Mouse (Mus musculus) gastrocnemius, postnatal 10 days (tissue): ENCODE measurements around the gene Olfr247. TPM values are rescaled to one million over a fixed set of nuclear protein-coding genes. Genes with fewer than 3 reads are reported as not detected.
"Not testable (repeated sequence)": the region's sequence is repeated elsewhere in the genome, so short reads cannot be mapped to it uniquely, and the experiment has no call there.

Experiments used
- DNase-seq: peaks from one replicate; pipeline ENCODE4 v3.0.0; 2021; ENCODE audit warnings: mixed read lengths
- long read RNA-seq, 2 experiments: library from polyadenylated mRNA; stranded (forward); transcript quantifications; one replicate each; pipeline ENCODE4 v2.0.0; 2021
- total RNA-seq, 2 experiments: library from RNA; stranded (reverse); gene quantifications; 2 replicates each; pipeline ENCODE4 v1.2.3; 2021

Gene Olfr247
- total RNA-seq: not detected
- long read RNA-seq, experiment 1: 0 reads
- long read RNA-seq, experiment 2: 0 reads

DNA sequence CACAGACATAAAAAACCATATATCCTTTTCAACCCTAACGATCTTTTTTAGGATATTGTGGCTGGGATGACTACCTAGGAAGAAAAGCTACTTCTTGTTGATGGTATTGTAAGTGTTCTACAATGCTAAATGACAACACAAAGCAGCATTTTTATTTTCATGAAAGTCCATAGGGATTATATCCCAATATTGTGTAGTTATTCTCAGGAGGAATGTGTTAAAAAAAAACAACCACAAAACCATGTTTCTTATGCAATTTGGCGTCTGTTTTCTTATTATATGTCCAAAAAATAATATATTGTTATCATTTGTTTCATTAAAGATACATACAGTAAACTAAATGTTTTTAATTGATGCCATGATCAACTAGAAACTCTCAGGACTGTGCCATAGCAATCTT is at the start of gene Olfr247:
Gene Olfr247 (minus strand): TSS at position 101 of the 400 bp plus-strand sequence.
- not testable (repeated sequence) for DNase-seq

DNA sequence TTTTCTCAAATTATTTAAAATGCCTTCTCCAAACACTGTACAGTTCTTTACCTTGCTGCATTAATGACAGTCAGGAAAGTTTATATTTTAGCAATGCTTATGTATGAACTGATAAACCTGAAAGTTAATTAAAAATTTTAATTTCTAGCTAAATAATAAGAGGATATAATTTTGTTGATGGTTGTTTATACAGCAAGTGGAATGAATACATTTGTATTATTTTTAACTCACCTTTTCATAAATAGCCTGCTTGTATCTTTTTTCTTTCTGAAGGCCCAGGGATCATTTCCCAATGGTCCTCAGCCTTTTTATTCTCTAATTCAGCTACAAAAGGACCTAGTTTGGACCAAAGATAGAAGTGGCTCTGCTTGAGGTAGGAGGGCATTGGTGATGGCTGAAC is 36.4 kb upstream of the Olfr247 start, which contains the start of gene Olfr820:
Gene Olfr820 (plus strand): TSS at position 301 of the 400 bp plus-strand sequence.
- DNase-seq: no peak

GRCm38 (mm10) chr10:130005366-130005765 is 29.4 kb upstream of the Olfr247 start:
- DNase-seq: not testable (repeated sequence)

- DNase-seq: not testable (repeated sequence)
Observed at GRCm38 (mm10) chr10:130004104-130004503, 28.2 kb upstream of the Olfr247 start.

GRCm38 (mm10) chr10:129984962-129985361 is 9.0 kb upstream of the Olfr247 start, which contains the start of gene Gm10310:
TSS of gene Gm10310 (minus strand) at chr10:129985062.
- not testable (repeated sequence) for DNase-seq

- DNase-seq: not testable (repeated sequence)
Observed at GRCm38 (mm10) chr10:129981867-129982266, 5.9 kb upstream of the Olfr247 start.

GRCm38 (mm10) chr10:129972994-129973393 is 2.9 kb downstream of the Olfr247 start:
- not testable (repeated sequence) for DNase-seq

DNA sequence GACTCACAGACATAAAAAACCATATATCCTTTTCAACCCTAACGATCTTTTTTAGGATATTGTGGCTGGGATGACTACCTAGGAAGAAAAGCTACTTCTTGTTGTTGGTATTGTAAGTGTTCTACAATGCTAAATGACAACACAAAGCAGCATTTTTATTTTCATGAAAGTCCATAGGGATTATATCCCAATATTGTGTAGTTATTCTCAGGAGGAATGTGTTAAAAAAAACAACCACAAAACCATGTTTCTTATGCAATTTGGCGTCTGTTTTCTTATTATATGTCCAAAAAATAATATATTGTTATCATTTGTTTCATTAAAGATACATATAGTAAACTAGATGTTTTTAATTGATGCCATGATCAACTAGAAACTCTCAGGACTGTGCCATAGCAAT is 8.8 kb downstream of the Olfr247 start, which contains the start of gene Olfr819:
Gene Olfr819 (minus strand): TSS at position 101 of the 400 bp plus-strand sequence.
- DNase-seq: not testable (repeated sequence)

GRCm38 (mm10) chr10:129966232-129966631 is 9.7 kb downstream of the Olfr247 start:
- not testable (repeated sequence) for DNase-seq

DNA sequence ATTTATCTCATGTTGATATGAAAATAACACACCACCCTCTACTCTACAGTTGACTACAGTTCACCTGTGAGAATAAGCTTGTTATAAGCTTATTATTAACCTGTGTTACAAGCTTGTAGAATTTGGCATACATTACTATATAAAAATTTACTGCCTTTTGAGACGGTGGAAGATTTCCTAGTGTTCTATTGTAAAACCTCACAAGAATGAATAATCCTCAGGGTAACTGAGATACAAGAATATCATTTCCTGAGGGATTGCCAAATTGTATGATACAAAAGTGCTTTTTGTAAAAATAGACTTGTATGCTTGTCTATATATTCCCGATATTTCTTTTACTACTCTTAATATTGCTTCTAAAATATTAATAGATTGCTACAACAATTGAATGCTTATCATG is 26.9 kb downstream of the Olfr247 start, which contains the start of gene Olfr818:
Gene Olfr818 (minus strand): TSS at position 101 of the 400 bp plus-strand sequence.
- no peak for DNase-seq

Other genes with a start within 250 kb of the Olfr247 start
- not detected for gene Olfr805, start 246.8 kb downstream of the Olfr247 start, total RNA-seq
- gene Olfr806, start 234.2 kb downstream of the Olfr247 start, total RNA-seq: not detected
- not detected for gene Olfr807, start 218.3 kb downstream of the Olfr247 start, total RNA-seq
- gene Olfr808, start 210.7 kb downstream of the Olfr247 start, total RNA-seq: not detected
- gene Olfr809, start 201.5 kb downstream of the Olfr247 start, total RNA-seq: not detected
- gene Olfr810, start 181.2 kb downstream of the Olfr247 start, total RNA-seq: not detected
- gene Olfr811, start 171.7 kb downstream of the Olfr247 start, total RNA-seq: not detected
- gene Olfr812, start 130.0 kb downstream of the Olfr247 start, total RNA-seq: not detected
- gene Olfr813, start 120.8 kb downstream of the Olfr247 start, total RNA-seq: not detected
- gene Olfr814, start 96.3 kb downstream of the Olfr247 start, total RNA-seq: not detected
- not detected for gene Olfr815, start 70.3 kb downstream of the Olfr247 start, total RNA-seq
- gene Olfr816, start 60.5 kb downstream of the Olfr247 start, total RNA-seq: not detected
- not detected for gene Olfr818, start 27.0 kb downstream of the Olfr247 start, total RNA-seq
- not detected for gene Olfr819, start 8.9 kb downstream of the Olfr247 start, total RNA-seq
- gene Gm10310, start 8.9 kb upstream of the Olfr247 start, total RNA-seq: not detected
- gene Olfr820, start 36.5 kb upstream of the Olfr247 start, total RNA-seq: not detected
- gene Olfr821, start 54.2 kb upstream of the Olfr247 start, total RNA-seq: not detected
- gene Olfr822, start 95.1 kb upstream of the Olfr247 start, total RNA-seq: not detected
- gene Olfr823, start 139.2 kb upstream of the Olfr247 start, total RNA-seq: not detected
- gene Olfr824, start 153.9 kb upstream of the Olfr247 start, total RNA-seq: not detected
- gene Olfr825, start 190.6 kb upstream of the Olfr247 start, total RNA-seq: not detected
- not detected for gene Olfr826, start 208.0 kb upstream of the Olfr247 start, total RNA-seq
- gene Olfr827, start 238.3 kb upstream of the Olfr247 start, total RNA-seq: not detected